Mouse (Mus musculus): ENCODE measurements around the gene P3h1.
A peak's percentile ranks its signal among the peaks of the same experiment; 100 is the strongest.

GRCm38 (mm10) chr4:119247462-119248235 is 14.9 kb downstream of the P3h1 start:
- TF ChIP-seq EP300 (IDR thresholded peaks at IDR 0.05; ENCODE audit: insufficient read depth, low read depth, low read length) = no peak
- peak; percentile 89 for TF ChIP-seq CTCF (IDR thresholded peaks at IDR 0.05; ENCODE audit: low read depth, low read length)

All from ES-Bruce4 (cell line).